Mouse (Mus musculus) thymus, adult 18-20 months (tissue): Measurements from ENCODE around the gene C1rb.
"Not testable (repeated sequence)": the region's sequence is repeated elsewhere in the genome, so short reads cannot be mapped to it uniquely, and the experiment has no call there.

Source experiments
- DNase-seq, 2 experiments: peaks; one replicate each; pipeline ENCODE4 v3.0.0; 2022; ENCODE audit warnings: mixed read lengths in 2 of 2

The C1rb gene

DNA sequence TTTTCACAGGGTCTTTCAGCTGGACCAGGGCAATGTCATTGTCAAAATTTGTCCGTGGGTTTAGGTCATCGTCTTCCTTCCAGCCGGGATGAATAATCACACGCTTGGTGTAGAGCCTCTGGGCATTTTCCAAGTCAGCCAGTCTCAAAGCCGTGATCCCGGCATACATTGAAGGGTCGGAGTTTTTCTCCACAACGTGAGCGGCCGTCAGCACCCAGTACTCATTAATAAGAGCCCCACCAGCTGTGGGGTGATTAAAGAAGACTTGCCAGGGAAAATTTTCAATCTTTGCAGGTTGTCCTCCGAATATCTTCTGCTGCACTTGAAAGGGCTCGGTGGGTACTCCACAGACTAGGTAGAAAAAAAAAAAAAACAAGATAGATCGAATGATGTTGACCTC is 55.5 kb downstream of the C1rb start:
- DNase-seq = no peak

DNA sequence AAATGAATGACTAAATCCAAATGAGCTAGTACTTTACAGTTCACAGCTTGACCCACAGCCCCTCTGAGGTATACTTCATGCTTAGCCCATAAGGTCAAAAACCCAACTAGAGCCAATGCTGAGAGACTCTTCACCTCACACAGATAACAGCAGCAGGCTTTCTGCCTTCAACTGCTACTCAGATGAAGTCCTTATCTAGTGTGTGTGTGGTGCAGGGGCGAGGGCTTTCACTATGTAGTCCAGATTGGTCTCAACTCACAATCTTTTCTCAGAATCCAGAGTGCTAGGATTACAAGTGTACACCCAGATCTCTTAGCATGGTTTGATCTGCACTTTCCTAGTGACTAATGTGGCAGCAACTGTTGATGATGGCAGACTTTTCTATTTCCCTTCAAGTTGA is 56.1 kb downstream of the C1rb start:
- DNase-seq = not testable (repeated sequence)

DNA sequence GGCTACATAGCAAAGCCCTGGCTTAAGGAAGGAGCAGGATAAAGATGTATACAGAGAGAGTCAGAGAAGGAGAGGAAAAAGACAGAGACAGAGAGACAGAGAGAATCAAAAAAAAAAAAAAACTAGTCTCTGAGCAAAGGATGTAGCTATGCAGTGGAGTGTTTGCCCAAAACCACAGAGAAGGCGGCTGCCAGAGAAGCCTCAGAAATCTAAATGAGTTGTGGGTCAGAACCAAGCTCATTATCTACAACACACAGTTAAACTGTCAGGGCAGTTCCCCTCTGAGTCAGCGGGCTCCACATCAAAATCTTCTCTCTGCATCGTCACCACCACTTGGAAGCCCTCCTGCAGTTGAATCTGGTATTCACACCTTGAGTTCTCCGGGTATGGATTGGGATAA is 60.7 kb downstream of the C1rb start:
- DNase-seq = no peak
